Mouse (Mus musculus): ENCODE data around the gene Macrod2. TPM values are rescaled to one million over a fixed set of nuclear protein-coding genes. Genes with fewer than 3 reads are reported as not detected.

Gene Macrod2
- polyA plus RNA-seq, 1 experiment: 0.95 TPM

DNA sequence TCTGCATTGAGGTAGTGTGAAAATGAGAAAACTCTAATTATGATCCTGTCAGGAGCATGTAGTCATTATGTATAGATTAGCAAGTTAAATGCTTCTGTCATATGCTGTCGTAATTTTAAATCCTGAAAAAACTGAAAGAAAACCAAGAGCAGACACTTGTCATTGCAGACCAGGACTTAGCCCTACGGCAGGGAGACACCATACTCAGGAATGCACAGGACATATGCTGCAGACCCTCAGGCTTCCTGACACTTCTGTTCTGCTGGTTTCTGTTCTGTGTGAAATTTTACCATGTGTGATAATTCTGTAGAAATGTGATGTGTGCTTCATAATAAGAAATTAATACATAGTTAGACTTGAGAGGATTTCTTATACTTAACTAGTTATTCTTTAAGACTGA is 87.5 kb downstream of the Macrod2 start:
- Histone ChIP-seq H3K79me2 (ENCODE audit: control insufficient read depth, insufficient read depth) (no peaks in the 10 kb centered on the region), H3K36me3 (ENCODE audit: control insufficient read depth, insufficient read depth) (no peaks in the 10 kb centered on the region)
- no peak for TF ChIP-seq MYOD1 (IDR thresholded peaks at IDR 0.05; ENCODE audit: control insufficient read depth, insufficient read length, low read depth)
- no peak for TF ChIP-seq CTCF (IDR thresholded peaks at IDR 0.05; ENCODE audit: control insufficient read depth, insufficient read depth, insufficient read length)
- TF ChIP-seq MAX (IDR thresholded peaks at IDR 0.05): no peak
- no peak for TF ChIP-seq USF1 (IDR thresholded peaks at IDR 0.05; ENCODE audit: low read depth)
- TF ChIP-seq CEBPB (IDR thresholded peaks at IDR 0.05; ENCODE audit: low read depth): no peak
- no peak for TF ChIP-seq FOSL1 (IDR thresholded peaks at IDR 0.05; ENCODE audit: insufficient read depth, low read length, poor library complexity, severe bottlenecking)
- no peak for TF ChIP-seq MYOG (IDR thresholded peaks at IDR 0.05; ENCODE audit: control insufficient read depth, extremely low read depth, insufficient read length)

DNA sequence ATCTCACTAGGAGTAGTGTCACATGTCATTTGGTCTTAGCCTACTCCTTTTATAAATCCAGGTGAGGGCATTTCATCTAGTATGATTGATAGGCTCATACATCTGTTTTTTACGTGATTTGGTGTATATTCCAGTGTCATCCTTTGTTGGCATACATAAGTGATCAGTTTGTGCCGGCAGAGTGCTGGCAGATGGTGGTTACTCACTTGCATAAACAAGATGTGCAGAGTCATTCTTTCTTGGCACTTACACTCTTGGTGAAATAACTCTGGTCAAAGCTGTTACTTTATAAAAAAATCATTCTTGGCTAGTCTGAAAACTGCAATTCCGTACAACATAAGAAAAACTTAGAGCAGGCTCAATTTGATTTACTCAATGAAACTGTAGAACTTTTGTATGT is 102.6 kb downstream of the Macrod2 start:
- Histone ChIP-seq H3K4me3 (ENCODE audit: insufficient read depth, poor library complexity, severe bottlenecking) (no peak overlapping the region), H3K36me3 (ENCODE audit: control insufficient read depth, insufficient read depth) (no peaks in the 10 kb centered on the region), H3K27me3 (ENCODE audit: control insufficient read depth, insufficient read depth, insufficient read length) (no peaks in the 10 kb centered on the region), H3K79me3 (ENCODE audit: low read depth) (no peaks in the 10 kb centered on the region), H3K79me2 (ENCODE audit: control insufficient read depth, insufficient read depth) (no peaks in the 10 kb centered on the region), H3ac (ENCODE audit: control insufficient read depth, insufficient read length, low read depth) (no peak overlapping the region)
- no peak for TF ChIP-seq MYOG (IDR thresholded peaks at IDR 0.05; ENCODE audit: control insufficient read depth, extremely low read depth, insufficient read length)
- no peak for TF ChIP-seq FOSL1 (IDR thresholded peaks at IDR 0.05; ENCODE audit: insufficient read depth, low read length, poor library complexity, severe bottlenecking)
- TF ChIP-seq CEBPB (IDR thresholded peaks at IDR 0.05; ENCODE audit: low read depth): no peak
- no peak for TF ChIP-seq MYOD1 (IDR thresholded peaks at IDR 0.05; ENCODE audit: control insufficient read depth, insufficient read length, low read depth)
- TF ChIP-seq USF1 (IDR thresholded peaks at IDR 0.05; ENCODE audit: low read depth): no peak
- TF ChIP-seq MAX (IDR thresholded peaks at IDR 0.05): no peak
- TF ChIP-seq CTCF (IDR thresholded peaks at IDR 0.05; ENCODE audit: control insufficient read depth, insufficient read depth, insufficient read length): no peak

More for the DNA sequence above, 87.5 kb downstream of the Macrod2 start:
- no peaks in the 10 kb centered on the region for H3K27me3 ChIP-seq (ENCODE audit: control insufficient read depth, insufficient read depth, insufficient read length)
- no peaks in the 10 kb centered on the region for H3K79me3 ChIP-seq (ENCODE audit: low read depth)
- no peak overlapping the region for H3ac ChIP-seq (ENCODE audit: control insufficient read depth, insufficient read length, low read depth)
- no peak overlapping the region for H3K4me3 ChIP-seq (ENCODE audit: insufficient read depth, poor library complexity, severe bottlenecking)

DNA sequence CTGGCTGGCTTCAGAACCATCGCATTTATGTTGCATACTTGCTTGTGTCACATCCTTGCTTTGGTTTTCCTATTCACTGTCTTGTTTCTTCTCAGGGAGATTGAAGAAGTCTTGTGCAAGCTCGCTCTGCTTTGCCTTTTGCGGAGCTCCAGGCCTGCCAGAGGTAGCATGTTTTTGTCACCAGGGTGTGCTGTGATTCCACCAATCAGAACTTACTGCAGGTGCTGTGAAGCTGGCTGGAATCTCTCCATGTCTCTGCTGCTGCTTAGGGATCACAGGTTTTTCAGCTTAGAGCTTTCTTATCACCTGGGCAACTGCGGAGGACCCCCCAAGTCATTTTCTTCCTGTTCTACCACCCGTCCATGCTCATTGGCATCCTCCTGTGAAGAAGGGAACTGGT is 105.8 kb downstream of the Macrod2 start:
- no peak overlapping the region for H3K4me3 ChIP-seq (ENCODE audit: insufficient read depth, poor library complexity, severe bottlenecking)
- H3K36me3 ChIP-seq (ENCODE audit: control insufficient read depth, insufficient read depth): no peaks in the 10 kb centered on the region
- H3K79me3 ChIP-seq (ENCODE audit: low read depth): no peaks in the 10 kb centered on the region
- H3K27me3 ChIP-seq (ENCODE audit: control insufficient read depth, insufficient read depth, insufficient read length): no peaks in the 10 kb centered on the region
- no peak for TF ChIP-seq MYOD1 (IDR thresholded peaks at IDR 0.05; ENCODE audit: control insufficient read depth, insufficient read length, low read depth)
- TF ChIP-seq CTCF (IDR thresholded peaks at IDR 0.05; ENCODE audit: control insufficient read depth, insufficient read depth, insufficient read length): no peak
- TF ChIP-seq CEBPB (IDR thresholded peaks at IDR 0.05; ENCODE audit: low read depth): no peak
- no peak for TF ChIP-seq MAX (IDR thresholded peaks at IDR 0.05)
- no peak for TF ChIP-seq FOSL1 (IDR thresholded peaks at IDR 0.05; ENCODE audit: insufficient read depth, low read length, poor library complexity, severe bottlenecking)
- TF ChIP-seq USF1 (IDR thresholded peaks at IDR 0.05; ENCODE audit: low read depth): no peak
- TF ChIP-seq MYOG (IDR thresholded peaks at IDR 0.05; ENCODE audit: control insufficient read depth, extremely low read depth, insufficient read length): no peak
- no peak overlapping the region for H3ac ChIP-seq (ENCODE audit: control insufficient read depth, insufficient read length, low read depth)
- H3K79me2 ChIP-seq (ENCODE audit: control insufficient read depth, insufficient read depth): no peaks in the 10 kb centered on the region

- Histone ChIP-seq H3K36me3 (ENCODE audit: control insufficient read depth, insufficient read depth) (no peaks in the 10 kb centered on the region), H3K79me2 (ENCODE audit: control insufficient read depth, insufficient read depth) (no peaks in the 10 kb centered on the region), H3ac (ENCODE audit: control insufficient read depth, insufficient read length, low read depth) (no peak overlapping the region), H3K79me3 (ENCODE audit: low read depth) (no peaks in the 10 kb centered on the region), H3K4me3 (ENCODE audit: insufficient read depth, poor library complexity, severe bottlenecking) (no peak overlapping the region), H3K27me3 (ENCODE audit: control insufficient read depth, insufficient read depth, insufficient read length) (no peaks in the 10 kb centered on the region)
- no peak for TF ChIP-seq CTCF (IDR thresholded peaks at IDR 0.05; ENCODE audit: control insufficient read depth, insufficient read depth, insufficient read length)
- TF ChIP-seq MAX (IDR thresholded peaks at IDR 0.05): no peak
These were observed 126.4 kb downstream of the Macrod2 start for GRCm38 (mm10) chr2:140521472-140521871.

GRCm38 (mm10) chr2:140530214-140530613 is 135.1 kb downstream of the Macrod2 start:
- no peaks in the 10 kb centered on the region for H3K27me3 ChIP-seq (ENCODE audit: control insufficient read depth, insufficient read depth, insufficient read length)
- no peaks in the 10 kb centered on the region for H3K36me3 ChIP-seq (ENCODE audit: control insufficient read depth, insufficient read depth)
- no peaks in the 10 kb centered on the region for H3K79me2 ChIP-seq (ENCODE audit: control insufficient read depth, insufficient read depth)
- no peak overlapping the region for H3K4me3 ChIP-seq (ENCODE audit: insufficient read depth, poor library complexity, severe bottlenecking)
- no peak overlapping the region for H3ac ChIP-seq (ENCODE audit: control insufficient read depth, insufficient read length, low read depth)
- H3K79me3 ChIP-seq (ENCODE audit: low read depth): no peaks in the 10 kb centered on the region
- TF ChIP-seq MYOG (IDR thresholded peaks at IDR 0.05; ENCODE audit: control insufficient read depth, extremely low read depth, insufficient read length) (no peak), CEBPB (IDR thresholded peaks at IDR 0.05; ENCODE audit: low read depth) (no peak)

DNA sequence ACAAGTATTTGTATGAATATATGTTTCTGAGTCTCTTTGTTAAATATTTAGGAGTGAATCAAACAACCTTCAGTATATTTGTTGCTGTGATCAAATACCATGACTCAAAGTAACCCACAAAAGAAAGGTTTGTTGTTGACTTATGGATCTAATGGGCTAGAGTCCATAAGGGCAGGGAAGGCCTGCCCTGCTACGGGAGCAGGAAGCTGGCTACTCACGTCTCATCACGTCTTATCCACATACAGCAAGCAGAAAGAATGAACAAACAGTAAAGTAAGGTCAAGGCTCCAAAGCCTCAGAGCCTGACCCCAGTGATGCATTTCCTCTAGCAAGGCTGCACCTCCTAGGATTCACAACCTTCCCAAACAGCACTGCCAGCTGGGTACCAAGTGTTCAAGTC is 136.9 kb downstream of the Macrod2 start:
- H3ac ChIP-seq (ENCODE audit: control insufficient read depth, insufficient read length, low read depth): no peak overlapping the region
- no peak overlapping the region for H3K4me3 ChIP-seq (ENCODE audit: insufficient read depth, poor library complexity, severe bottlenecking)
- no peaks in the 10 kb centered on the region for H3K27me3 ChIP-seq (ENCODE audit: control insufficient read depth, insufficient read depth, insufficient read length)
- no peaks in the 10 kb centered on the region for H3K79me2 ChIP-seq (ENCODE audit: control insufficient read depth, insufficient read depth)
- H3K36me3 ChIP-seq (ENCODE audit: control insufficient read depth, insufficient read depth): no peaks in the 10 kb centered on the region
- TF ChIP-seq MAX (IDR thresholded peaks at IDR 0.05): no peak
- H3K79me3 ChIP-seq (ENCODE audit: low read depth): no peaks in the 10 kb centered on the region

All from C2C12 (cell line).